Mouse (Mus musculus) C2C12 (cell line): ENCODE measurements around the gene Pla2g12b. TPM values are rescaled to one million over a fixed set of nuclear protein-coding genes. Genes with fewer than 3 reads are reported as not detected.

Experiments
- H3K27me3 ChIP-seq: one replicate; pipeline ENCODE4 v1.6.1; 2011; ENCODE audit not compliant: control insufficient read depth, insufficient read depth, insufficient read length
- H3K36me3 ChIP-seq: one replicate; pipeline ENCODE4 v1.6.1; 2011; ENCODE audit not compliant: control insufficient read depth, insufficient read depth
- H3K4me3 ChIP-seq: one replicate; pipeline ENCODE4 v1.5.1; 2011; ENCODE audit warnings: mild to moderate bottlenecking, control low read depth; ENCODE audit not compliant: poor library complexity, insufficient read depth, severe bottlenecking
- H3K79me2 ChIP-seq: one replicate; pipeline ENCODE4 v1.6.1; 2011; ENCODE audit not compliant: control insufficient read depth, insufficient read depth
- H3K79me3 ChIP-seq: one replicate; pipeline ENCODE4 v1.6.1; 2011; ENCODE audit warnings: low read depth, control low read depth
- H3ac ChIP-seq: one replicate; pipeline ENCODE3; 2011; ENCODE audit warnings: low read depth; ENCODE audit not compliant: control insufficient read depth, insufficient read length
- CEBPB ChIP-seq: IDR thresholded peaks from one replicate; pipeline ENCODE4 v1.6.1; 2011; ENCODE audit warnings: low read depth, mild to moderate bottlenecking, control low read depth, moderate library complexity
- CTCF ChIP-seq: IDR thresholded peaks from one replicate; pipeline ENCODE4 v1.5.1; 2011; ENCODE audit not compliant: control insufficient read depth, insufficient read depth, insufficient read length
- FOSL1 ChIP-seq: IDR thresholded peaks from one replicate; pipeline ENCODE4 v1.8.0; 2011; ENCODE audit warnings: mild to moderate bottlenecking, low read length; ENCODE audit not compliant: poor library complexity, insufficient read depth, severe bottlenecking
- MAX ChIP-seq: IDR thresholded peaks from one replicate; pipeline ENCODE4 v1.6.1; 2011; ENCODE audit warnings: mild to moderate bottlenecking, control low read depth
- MYOD1 ChIP-seq: IDR thresholded peaks from one replicate; pipeline ENCODE4 v1.6.1; 2011; ENCODE audit warnings: low read depth; ENCODE audit not compliant: control insufficient read depth, insufficient read length
- MYOG ChIP-seq: IDR thresholded peaks from one replicate; pipeline ENCODE4 v1.6.1; 2011; ENCODE audit not compliant: control insufficient read depth, insufficient read length; ENCODE audit errors: extremely low read depth
- USF1 ChIP-seq: IDR thresholded peaks from one replicate; pipeline ENCODE4 v1.6.1; 2011; ENCODE audit warnings: low read depth, mild to moderate bottlenecking, control low read depth, moderate library complexity
- polyA plus RNA-seq: library from polyadenylated mRNA; unstranded; fragments of >200 nt; fragmentation: generic; extraction: Trizol; gene quantifications from one replicate; pipeline ENCODE4 v1.2.1, GENCODE M21; 2012; ENCODE audit warnings: missing spikeins

Pla2g12b gene
- polyA plus RNA-seq, 1 experiment, result not detected

DNA sequence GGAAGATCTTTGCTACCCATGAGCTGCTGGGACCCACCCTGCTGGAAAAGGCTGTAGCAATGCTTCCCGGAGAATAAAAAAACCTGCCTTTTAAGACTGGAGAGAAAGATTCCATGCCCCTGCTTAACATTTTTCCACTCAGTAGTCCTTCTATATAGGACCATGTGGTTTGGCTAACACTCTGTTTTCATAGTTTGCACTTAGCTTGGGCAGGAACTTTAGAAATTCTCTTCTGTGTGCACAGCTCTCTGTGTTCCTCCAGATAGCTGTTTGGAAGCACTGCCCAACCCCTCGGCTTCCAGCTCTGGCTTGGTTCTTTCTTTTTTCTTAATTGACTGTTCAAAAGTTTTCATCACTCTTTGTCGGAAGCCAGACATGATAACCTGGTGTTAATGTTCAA is 13.2 kb downstream of the Pla2g12b start:
- Histone ChIP-seq H3K79me2 (no peaks in the 10 kb centered on the region), H3K36me3 (no peaks in the 10 kb centered on the region), H3K4me3 (no peak overlapping the region), H3K79me3 (no peaks in the 10 kb centered on the region), H3ac (no peak overlapping the region), H3K27me3 (no peaks in the 10 kb centered on the region)
- TF ChIP-seq USF1 (no peak), MYOG (no peak), MAX (no peak), FOSL1 (no peak), MYOD1 (no peak), CTCF (no peak), CEBPB (no peak)

- H3K36me3 ChIP-seq, result no peaks in the 10 kb centered on the region
These were observed 16.1 kb downstream of the Pla2g12b start for GRCm38 (mm10) chr10:59419516-59419915.

GRCm38 (mm10) chr10:59424453-59424852 is 21.0 kb downstream of the Pla2g12b start:
- H3K27me3 ChIP-seq, result no peaks in the 10 kb centered on the region
- H3K4me3 ChIP-seq, result no peak overlapping the region
- H3K36me3 ChIP-seq, result no peaks in the 10 kb centered on the region
- no peak overlapping the region for H3ac ChIP-seq
- H3K79me3 ChIP-seq, result no peaks in the 10 kb centered on the region
- H3K79me2 ChIP-seq, result no peaks in the 10 kb centered on the region
- TF ChIP-seq MYOD1 (no peak), CTCF (no peak), USF1 (no peak), MAX (no peak), CEBPB (no peak), FOSL1 (no peak), MYOG (no peak)

More at GRCm38 (mm10) chr10:59419516-59419915, 16.1 kb downstream of the Pla2g12b start:
- Histone ChIP-seq H3K79me3 (no peaks in the 10 kb centered on the region), H3ac (no peak overlapping the region), H3K4me3 (no peak overlapping the region), H3K27me3 (no peaks in the 10 kb centered on the region), H3K79me2 (no peaks in the 10 kb centered on the region)
- TF ChIP-seq CEBPB (no peak), MYOD1 (no peak)

DNA sequence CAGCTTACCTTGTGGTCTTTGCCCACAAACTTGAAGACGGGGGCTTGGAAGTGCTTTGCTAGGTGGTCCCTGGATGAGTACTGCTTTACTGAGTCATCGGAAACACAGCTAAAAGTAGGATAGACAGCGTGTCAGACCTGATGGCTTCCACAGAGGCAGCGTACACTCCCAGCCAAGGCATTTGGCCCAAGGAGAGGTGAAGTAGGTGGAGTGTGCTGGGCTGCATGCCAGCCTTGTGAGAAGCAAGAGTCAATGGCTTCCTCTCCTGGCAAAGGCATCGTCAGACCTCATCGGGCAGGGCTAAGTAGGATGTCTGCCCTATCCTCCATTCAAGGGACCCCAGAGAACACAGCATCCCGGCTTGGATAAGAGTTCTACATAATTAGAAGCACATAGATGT is 21.9 kb downstream of the Pla2g12b start:
- no peak overlapping the region for H3ac ChIP-seq
- H3K79me3 ChIP-seq, result no peaks in the 10 kb centered on the region
- TF ChIP-seq FOSL1 (no peak), MYOG (no peak), USF1 (no peak), CTCF (no peak), MYOD1 (no peak)

DNA sequence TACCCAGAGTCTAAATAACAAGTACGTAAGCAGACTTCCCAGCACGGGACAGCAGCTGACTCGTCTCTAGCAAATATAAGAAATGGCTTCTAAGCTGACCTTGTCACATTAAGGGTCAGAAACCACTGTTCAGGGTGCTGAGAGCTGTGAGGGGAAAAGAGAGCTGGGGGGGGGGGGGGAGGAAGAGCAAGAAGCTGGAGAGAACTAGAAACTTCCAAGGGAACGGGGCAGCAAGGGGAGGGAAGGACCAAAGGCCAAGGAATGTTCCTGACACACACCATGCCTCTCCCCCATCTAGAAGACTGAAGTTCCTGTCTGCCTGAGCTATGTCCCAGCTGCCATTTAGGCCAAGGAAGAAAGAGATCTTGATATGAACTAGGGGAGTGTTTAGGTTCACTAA is 22.9 kb downstream of the Pla2g12b start:
- H3K36me3 ChIP-seq, result no peaks in the 10 kb centered on the region
- no peak overlapping the region for H3K4me3 ChIP-seq
- H3ac ChIP-seq, result no peak overlapping the region
- H3K79me3 ChIP-seq, result no peaks in the 10 kb centered on the region
- no peaks in the 10 kb centered on the region for H3K79me2 ChIP-seq
- no peaks in the 10 kb centered on the region for H3K27me3 ChIP-seq
- TF ChIP-seq FOSL1 (no peak), MYOG (no peak), CTCF (no peak), MAX (no peak), USF1 (no peak), MYOD1 (no peak)

More for the DNA sequence above, 21.9 kb downstream of the Pla2g12b start:
- Histone ChIP-seq H3K27me3 (no peaks in the 10 kb centered on the region), H3K4me3 (no peak overlapping the region), H3K79me2 (no peaks in the 10 kb centered on the region), H3K36me3 (no peaks in the 10 kb centered on the region)

GRCm38 (mm10) chr10:59429448-59430135 is 26.1 kb downstream of the Pla2g12b start:
- no peaks in the 10 kb centered on the region for H3K79me3 ChIP-seq
- no peak overlapping the region for H3ac ChIP-seq
- H3K27me3 ChIP-seq, result no peaks in the 10 kb centered on the region
- no peak overlapping the region for H3K4me3 ChIP-seq
- H3K36me3 ChIP-seq, result no peaks in the 10 kb centered on the region
- H3K79me2 ChIP-seq, result no peaks in the 10 kb centered on the region
- TF ChIP-seq CEBPB (no peak), MAX (no peak), FOSL1 (no peak), USF1 (no peak), MYOG (no peak), MYOD1 (no peak), CTCF (no peak)
